Mouse (Mus musculus) limb, embryonic 14.5 days (tissue): ENCODE data around the gene Stk38l. TPM values are rescaled to one million over a fixed set of nuclear protein-coding genes. Genes with fewer than 3 reads are reported as not detected.

Experiments used
- ATAC-seq: fragments of 200-750 bp; cut with Nextera tagmentation; 2 replicates; pipeline ENCODE4 v1.8.0; 2017; ENCODE audit warnings: low read depth, moderate number of reproducible peaks, moderate TSS enrichment; ENCODE audit not compliant: low FRiP score
- DNase-seq: peaks from one replicate; pipeline ENCODE4 v3.0.0-alpha.2; 2015; ENCODE audit warnings: low spot score
- H3K27ac ChIP-seq: fragments of 300-500 bp; sonication (generic); replicated peaks from 2 replicates; pipeline ENCODE4 v1.5.1; 2014; ENCODE audit warnings: low read depth, mild to moderate bottlenecking, low read length, moderate library complexity, mixed read lengths
- H3K27me3 ChIP-seq: fragments of 300-500 bp; sonication (generic); 2 replicates; pipeline ENCODE4 v1.6.1; 2014; ENCODE audit warnings: low read length, mixed read lengths; ENCODE audit not compliant: control insufficient read depth, insufficient read depth
- H3K36me3 ChIP-seq: fragments of 300-500 bp; sonication (generic); 2 replicates; pipeline ENCODE4 v1.6.1; 2014; ENCODE audit warnings: mild to moderate bottlenecking, low read length, moderate library complexity, mixed read lengths; ENCODE audit not compliant: control insufficient read depth, insufficient read depth
- H3K4me1 ChIP-seq: fragments of 300-500 bp; sonication (generic); 2 replicates; pipeline ENCODE4 v1.6.1; 2014; ENCODE audit warnings: antibody characterized with exemption, low read length, mixed read lengths; ENCODE audit not compliant: control insufficient read depth, insufficient read depth
- H3K4me2 ChIP-seq: fragments of 300-500 bp; sonication (generic); replicated peaks from 2 replicates; pipeline ENCODE4 v1.6.1; 2014; ENCODE audit warnings: low read depth, mild to moderate bottlenecking, low read length, moderate library complexity; ENCODE audit not compliant: severe bottlenecking
- H3K4me3 ChIP-seq: fragments of 300-500 bp; sonication (generic); replicated peaks from 2 replicates; pipeline ENCODE4 v1.5.1; 2014; ENCODE audit warnings: low read length
- H3K9ac ChIP-seq: fragments of 300-500 bp; sonication (generic); 2 replicates; pipeline ENCODE4 v1.6.1; 2014; ENCODE audit warnings: mild to moderate bottlenecking, low read depth, low read length, moderate library complexity; ENCODE audit not compliant: severe bottlenecking
- H3K9me3 ChIP-seq: fragments of 300-500 bp; sonication (generic); 2 replicates; pipeline ENCODE4 v1.6.1; 2016; ENCODE audit warnings: low read length; ENCODE audit not compliant: control insufficient read depth
- POLR2A ChIP-seq: fragments of 200-500 bp; IDR thresholded peaks from 2 replicates; pipeline ENCODE4 v1.8.0; 2012; ENCODE audit warnings: inconsistent platforms, mild to moderate bottlenecking, moderate library complexity, borderline replicate concordance; ENCODE audit not compliant: insufficient read depth, insufficient read length; ENCODE audit errors: extremely low read depth
- WGBS: fragments of 180-500 bp; shearing (Covaris S2); extraction: QIAGEN DNeasy Blood & Tissue Kit; methylation state at CpG from one replicate; pipeline ENCODE4 v1.1.7; 2014; 5-methylcytosine and 5-hydroxymethylcytosine counted together
- polyA plus RNA-seq, 2 experiments: library from polyadenylated mRNA; depleted of rRNA in 1 of 2; stranded (reverse) in 1 of 2; unstranded in 1 of 2; fragments of >200 nt; fragmentation: Nextera tagmentation in 1 of 2; extraction: Ambion mirVana in 1 of 2; gene quantifications; 2 replicates each; pipeline versions ENCODE4 v1.2.1 to v1.2.3; 2012 to 2014

Gene Stk38l
- polyA plus RNA-seq, 2 experiments = 10.1 to 21.4 TPM

DNA sequence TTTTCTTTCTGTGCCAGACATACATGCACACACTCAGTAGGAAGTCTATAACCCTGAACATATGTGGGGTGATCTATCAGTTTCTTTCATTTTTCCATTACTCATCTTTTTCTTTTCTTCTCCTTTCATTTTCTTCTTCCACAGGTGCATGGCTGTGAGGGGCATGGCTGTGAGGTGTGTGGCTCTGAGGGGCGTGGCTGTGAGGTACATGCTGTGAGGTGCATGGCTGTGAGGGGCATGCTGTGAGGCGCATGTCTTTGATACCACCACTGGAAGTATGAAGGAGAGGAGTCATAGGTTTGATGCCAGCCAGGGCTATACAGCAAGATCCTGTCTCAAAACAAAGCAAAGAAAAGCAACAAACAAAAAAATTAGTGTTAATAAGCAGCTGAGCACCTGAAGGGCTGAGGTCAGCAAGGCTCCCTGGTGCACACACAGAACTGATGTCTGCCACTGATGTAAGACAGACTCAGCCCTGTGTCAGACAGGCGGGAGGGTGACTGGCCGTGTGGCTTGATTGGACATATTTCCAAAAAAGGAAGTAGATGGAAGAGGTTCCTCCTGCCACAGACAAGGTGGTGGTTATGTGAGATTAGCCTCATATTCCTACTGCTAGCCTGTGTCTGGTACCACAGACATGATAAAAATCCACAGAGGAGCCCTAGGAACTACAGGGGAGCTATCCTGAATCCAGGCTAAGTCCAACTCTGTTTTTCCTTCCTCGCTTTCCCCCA is 38.2 kb upstream of the Stk38l start:
- 83% methylated on average over 5 of the region's 5 CpGs for WGBS
- Histone ChIP-seq H3K36me3 (no peaks in the 10 kb centered on the region), H3K4me3 (no peak overlapping the region), H3K27me3 (no peaks in the 10 kb centered on the region), H3K4me2 (no peak overlapping the region), H3K9ac (no peak overlapping the region), H3K27ac (no peak overlapping the region), H3K9me3 (no peaks in the 10 kb centered on the region), H3K4me1 (no peaks in the 10 kb centered on the region)
- DNase-seq = no peak
- ATAC-seq = no peak
- TF ChIP-seq POLR2A = no peak

DNA sequence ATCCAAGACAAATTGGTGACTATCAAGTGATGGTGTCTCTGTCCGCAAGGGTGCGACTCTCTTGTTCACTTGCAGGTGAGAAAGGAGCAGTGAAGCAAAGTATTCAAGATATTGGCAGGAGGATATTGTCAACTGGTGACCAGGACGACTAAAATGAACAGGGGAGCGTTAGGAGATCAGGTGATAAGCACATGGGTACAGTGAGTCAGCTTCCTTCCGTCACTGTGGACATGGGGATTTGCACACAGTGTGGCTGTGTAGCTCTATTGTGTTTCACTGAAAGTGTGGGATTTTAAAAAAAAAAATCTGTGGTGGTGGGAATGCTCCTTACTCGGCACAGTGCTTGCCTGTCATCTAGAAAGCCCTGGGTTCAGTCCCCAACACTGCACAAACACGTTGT is 36.8 kb upstream of the Stk38l start:
- WGBS = 88% methylated on average over 7 of the region's 7 CpGs

DNA sequence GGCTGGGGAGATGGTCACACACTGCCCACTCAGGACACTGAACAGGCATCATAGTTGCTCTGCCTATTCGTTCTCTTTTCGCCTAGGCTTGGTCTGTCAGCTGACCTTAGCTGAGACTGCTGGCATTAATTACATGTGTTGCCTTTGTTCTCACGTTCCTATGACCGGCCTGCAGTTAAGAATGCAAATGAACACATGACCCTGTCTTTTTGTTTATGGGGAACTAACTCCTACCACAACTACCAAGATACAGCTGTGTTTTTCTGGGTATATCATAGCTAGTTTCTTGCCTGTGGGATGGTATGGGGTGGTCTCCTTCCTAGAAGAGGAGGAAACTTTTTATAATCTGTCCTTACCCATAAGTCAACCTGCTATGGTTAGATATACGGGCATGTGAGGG is 35.9 kb upstream of the Stk38l start:
- DNase-seq (no peak), ATAC-seq (no peak)
- no peak overlapping the region for H3K27ac ChIP-seq
- H3K9me3 ChIP-seq = no peaks in the 10 kb centered on the region
- H3K27me3 ChIP-seq = no peaks in the 10 kb centered on the region
- no peak overlapping the region for H3K9ac ChIP-seq
- H3K4me3 ChIP-seq = no peak overlapping the region
- H3K4me1 ChIP-seq = no peaks in the 10 kb centered on the region
- 67% methylated on average over 5 of the region's 5 CpGs for WGBS
- H3K36me3 ChIP-seq = no peaks in the 10 kb centered on the region
- H3K4me2 ChIP-seq = no peak overlapping the region
- TF ChIP-seq POLR2A = no peak

More for the DNA sequence above, 36.8 kb upstream of the Stk38l start:
- no peaks in the 10 kb centered on the region for H3K27me3 ChIP-seq
- no peak for DNase-seq
- H3K4me1 ChIP-seq = no peaks in the 10 kb centered on the region
- no peak overlapping the region for H3K4me2 ChIP-seq
- H3K36me3 ChIP-seq = no peaks in the 10 kb centered on the region
- no peak for ATAC-seq
- no peak overlapping the region for H3K9ac ChIP-seq
- H3K4me3 ChIP-seq = no peak overlapping the region
- H3K27ac ChIP-seq = no peak overlapping the region
- no peak for TF ChIP-seq POLR2A
- H3K9me3 ChIP-seq = no peaks in the 10 kb centered on the region

DNA sequence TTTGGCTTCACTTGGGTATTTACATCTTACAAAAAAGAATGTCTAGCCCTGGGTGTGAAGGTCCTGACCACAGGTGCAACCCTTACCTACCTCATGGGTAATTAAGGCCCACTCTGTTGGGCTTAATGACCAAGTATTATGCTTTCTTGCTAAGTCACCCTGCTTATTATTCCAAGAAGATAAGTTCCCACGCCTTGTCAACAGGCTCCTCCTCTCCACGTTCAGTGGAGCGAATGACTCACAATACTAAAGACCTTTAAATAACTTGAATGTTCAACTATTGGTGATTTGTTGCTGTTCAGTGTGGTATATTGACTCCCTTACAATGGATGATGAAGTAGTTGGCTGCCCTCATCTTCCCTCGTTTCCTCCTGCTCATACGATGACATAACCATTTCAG is 27.0 kb upstream of the Stk38l start:
- no peak for ATAC-seq
- H3K4me3 ChIP-seq = no peak overlapping the region
- no peak overlapping the region for H3K9ac ChIP-seq
- H3K9me3 ChIP-seq = no peaks in the 10 kb centered on the region
- no peak overlapping the region for H3K27ac ChIP-seq
- no peaks in the 10 kb centered on the region for H3K36me3 ChIP-seq
- H3K4me2 ChIP-seq = no peak overlapping the region
- DNase-seq = no peak
- TF ChIP-seq POLR2A = no peak
- H3K4me1 ChIP-seq = no peaks in the 10 kb centered on the region
- no peaks in the 10 kb centered on the region for H3K27me3 ChIP-seq
- 87% methylated on average over 5 of the region's 5 CpGs for WGBS

DNA sequence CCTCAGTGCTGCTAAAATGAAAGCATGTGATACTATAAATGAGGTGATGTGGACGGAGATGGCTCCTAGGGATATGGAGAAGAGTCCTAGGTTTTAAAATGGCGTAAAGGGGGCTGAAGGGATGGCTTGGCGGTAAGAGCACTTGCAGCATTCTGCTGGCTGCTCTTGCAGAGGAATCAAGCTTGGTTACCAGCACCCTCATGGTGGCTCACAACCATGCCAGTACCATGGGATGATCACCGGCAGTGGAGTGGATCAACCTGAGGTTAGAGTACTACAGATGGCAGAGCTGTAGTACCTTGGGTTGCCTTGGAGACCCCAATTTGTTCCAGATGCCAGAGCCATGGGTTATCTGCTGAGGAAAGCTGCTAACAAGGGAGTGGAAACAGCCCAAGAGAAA is 26.4 kb upstream of the Stk38l start:
- no peak for ATAC-seq
- WGBS = 86% methylated on average over 4 of the region's 4 CpGs
- H3K27ac ChIP-seq = no peak overlapping the region

DNA sequence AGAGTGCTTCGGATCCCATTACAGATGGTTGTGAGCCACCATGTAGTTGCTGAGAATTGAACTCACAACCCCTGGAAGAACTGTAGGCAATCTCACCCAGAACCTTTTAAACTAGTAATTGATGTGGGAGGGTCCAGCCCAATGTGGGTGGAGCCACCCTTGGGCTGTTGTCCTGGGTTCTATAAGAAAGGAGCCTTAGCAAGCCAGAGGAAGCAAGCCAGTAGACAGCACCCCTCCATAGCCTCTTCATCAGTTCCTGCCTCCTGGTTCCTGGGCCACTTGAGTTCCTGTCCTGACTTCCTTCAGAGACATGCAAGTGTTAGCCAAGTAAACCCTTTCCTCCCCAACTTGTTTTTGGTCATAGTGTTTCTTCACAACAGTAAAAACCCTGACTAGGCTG is 24.3 kb upstream of the Stk38l start:
- Histone ChIP-seq H3K9me3 (no peaks in the 10 kb centered on the region), H3K4me1 (no peaks in the 10 kb centered on the region), H3K4me2 (no peak overlapping the region), H3K9ac (no peak overlapping the region), H3K27ac (no peak overlapping the region), H3K27me3 (no peaks in the 10 kb centered on the region), H3K4me3 (no peak overlapping the region), H3K36me3 (no peaks in the 10 kb centered on the region)
- 93% methylated on average over 1 of the region's 1 CpGs for WGBS
- ATAC-seq = no peak
- no peak for DNase-seq
- no peak for TF ChIP-seq POLR2A

More for the DNA sequence above, 26.4 kb upstream of the Stk38l start:
- DNase-seq = no peak
- no peak for TF ChIP-seq POLR2A
- H3K9ac ChIP-seq = no peak overlapping the region
- no peaks in the 10 kb centered on the region for H3K9me3 ChIP-seq
- no peaks in the 10 kb centered on the region for H3K27me3 ChIP-seq
- H3K4me1 ChIP-seq = no peaks in the 10 kb centered on the region
- H3K36me3 ChIP-seq = no peaks in the 10 kb centered on the region
- no peak overlapping the region for H3K4me2 ChIP-seq
- H3K4me3 ChIP-seq = no peak overlapping the region
